Mouse (Mus musculus) heart, adult 18-20 months (tissue): ENCODE measurements at regions not wholly inside any gene's neighbourhood (a gene's known extent, or its start where the extent isn't known, plus 50 kb on each side); places are given as distances from the start of the nearest gene placed in this dataset.
A peak's percentile ranks its signal among the peaks of the same experiment; 100 is the strongest.

Source experiments
- DNase-seq, 2 experiments: peaks; one replicate each; pipeline ENCODE4 v3.0.0; 2021 to 2022; ENCODE audit warnings: mixed read lengths in 1 of 2

DNA sequence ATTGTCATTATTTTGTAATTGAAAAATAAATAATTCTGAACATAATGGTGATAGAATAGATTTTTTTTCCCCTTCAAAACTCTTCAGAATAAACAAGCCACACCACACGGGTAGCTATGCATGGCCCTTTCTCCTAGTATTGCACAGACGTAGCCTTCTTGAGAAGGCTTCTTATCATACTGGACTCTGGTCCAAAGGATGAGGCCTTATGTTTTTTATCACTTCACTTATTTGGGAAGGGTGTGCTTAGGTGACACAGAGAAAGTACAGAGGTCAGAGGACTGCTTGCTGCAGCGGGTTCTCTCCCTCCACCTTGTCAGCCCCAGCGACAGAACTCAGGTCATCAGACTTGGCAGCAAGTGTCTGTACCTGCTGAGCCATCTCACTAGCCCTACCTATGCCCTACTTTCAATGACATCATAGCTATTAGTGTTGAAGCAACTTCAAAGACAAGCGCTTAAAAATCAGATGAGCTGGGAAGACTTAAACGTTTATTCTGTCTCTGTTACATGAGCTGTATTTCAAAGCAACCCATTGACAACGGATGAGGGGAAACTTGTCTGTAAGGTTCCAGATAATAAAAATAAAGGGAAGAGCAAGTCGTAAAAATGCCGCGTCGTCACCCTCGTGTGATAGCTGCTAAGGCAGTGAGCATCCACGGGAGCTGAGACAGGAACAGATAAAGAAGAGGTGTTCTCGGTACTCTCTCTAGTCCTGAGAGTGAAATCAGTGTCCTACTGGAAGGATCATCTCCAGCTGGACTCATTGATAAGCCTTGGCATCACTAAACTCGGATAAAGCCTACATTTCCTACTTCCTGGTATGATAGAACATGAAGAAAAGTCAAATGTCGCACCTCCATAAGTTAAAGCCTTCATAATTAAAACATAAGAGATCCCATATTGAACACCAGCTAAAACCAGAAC lies 226.2 kb downstream of the Sp3 start:
- no peak for DNase-seq

DNA sequence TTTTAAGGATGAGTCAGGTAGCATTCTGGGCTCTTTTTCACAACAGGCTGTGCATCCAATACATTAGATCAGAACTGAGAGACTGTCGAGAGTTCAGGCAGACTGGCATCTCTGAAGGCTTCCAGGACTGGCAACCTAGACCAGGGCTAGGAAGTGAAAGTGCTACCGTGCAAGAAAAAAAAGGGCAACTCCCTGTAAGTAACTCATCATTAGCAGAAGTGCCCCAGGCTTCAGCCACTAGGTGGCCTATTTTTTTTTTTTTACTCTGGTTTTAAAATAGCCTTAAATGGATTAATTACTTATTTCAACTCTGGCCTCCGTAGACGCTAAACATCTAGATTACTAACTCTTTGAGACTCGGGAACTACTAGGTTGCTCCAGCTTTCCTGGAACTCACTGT lies 216.8 kb downstream of the Sp3 start:
- no peak for DNase-seq

DNA sequence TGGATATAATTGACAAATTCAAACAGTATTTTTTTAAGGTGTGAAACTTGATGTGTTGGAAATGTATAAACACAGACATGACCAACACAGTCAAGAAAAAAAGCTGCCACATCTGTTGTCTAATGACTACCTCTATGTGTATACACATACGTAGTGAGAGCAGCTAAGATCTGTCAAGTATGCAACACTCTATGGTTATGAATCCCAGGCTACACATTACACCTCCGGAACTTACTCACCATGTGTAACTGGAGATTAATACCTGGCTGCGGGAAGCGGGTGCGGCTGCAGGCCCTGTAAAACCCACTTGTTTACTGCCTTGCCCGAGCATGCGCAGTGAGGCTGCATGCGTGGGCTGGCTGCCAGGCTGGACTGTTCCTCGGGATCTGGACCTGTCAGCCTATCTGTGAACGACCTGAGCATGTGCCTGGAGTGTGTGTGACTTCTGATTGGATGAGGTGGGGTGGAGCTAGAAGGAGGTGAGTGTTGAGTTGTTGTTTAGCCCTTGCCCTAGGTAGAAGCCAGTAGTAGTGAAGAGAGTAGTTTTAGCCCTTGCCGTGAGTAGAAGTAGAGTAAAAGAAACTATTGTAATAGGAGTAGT lies 211.1 kb downstream of the Sp3 start:
- no peak for DNase-seq

DNA sequence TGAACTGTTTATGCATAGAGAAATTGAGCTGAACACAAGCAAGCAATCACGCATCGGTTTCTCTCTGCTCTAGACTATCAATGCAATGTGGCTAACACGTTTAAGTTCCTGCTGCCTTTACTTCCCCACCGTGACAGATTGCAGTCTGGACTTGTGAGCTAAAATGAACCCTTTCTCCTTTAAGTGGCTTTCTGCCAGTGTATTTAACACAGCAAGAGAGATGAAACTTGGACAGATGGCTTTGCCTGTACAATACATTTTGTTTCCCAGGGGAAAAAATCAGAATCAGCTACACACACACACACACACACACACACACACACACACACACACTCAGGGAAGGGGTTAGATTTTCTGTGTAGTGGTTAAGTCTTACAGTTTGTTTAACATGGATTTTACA lies 206.8 kb downstream of the Sp3 start:
- no peak for DNase-seq

DNA sequence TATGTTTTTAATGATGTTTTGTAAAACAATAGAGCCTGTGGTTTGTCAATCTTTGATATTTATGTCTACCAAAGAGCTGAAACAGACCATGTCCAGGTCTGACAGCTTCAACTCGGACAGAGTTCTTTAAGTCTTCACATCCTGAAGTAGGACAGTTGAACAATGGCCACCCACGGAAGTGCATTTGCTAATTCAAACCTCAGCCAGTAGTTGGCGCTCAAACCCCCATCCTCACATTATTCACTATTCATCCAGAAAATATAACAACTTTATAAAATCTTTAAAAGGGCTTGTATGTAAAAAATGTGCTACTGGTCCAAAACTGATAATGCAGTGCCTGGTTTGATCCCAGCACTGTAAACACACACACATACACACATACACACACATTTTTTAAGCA lies 202.9 kb downstream of the Sp3 start:
- peak in 1 of 2 experiments; percentile 32 for DNase-seq

DNA sequence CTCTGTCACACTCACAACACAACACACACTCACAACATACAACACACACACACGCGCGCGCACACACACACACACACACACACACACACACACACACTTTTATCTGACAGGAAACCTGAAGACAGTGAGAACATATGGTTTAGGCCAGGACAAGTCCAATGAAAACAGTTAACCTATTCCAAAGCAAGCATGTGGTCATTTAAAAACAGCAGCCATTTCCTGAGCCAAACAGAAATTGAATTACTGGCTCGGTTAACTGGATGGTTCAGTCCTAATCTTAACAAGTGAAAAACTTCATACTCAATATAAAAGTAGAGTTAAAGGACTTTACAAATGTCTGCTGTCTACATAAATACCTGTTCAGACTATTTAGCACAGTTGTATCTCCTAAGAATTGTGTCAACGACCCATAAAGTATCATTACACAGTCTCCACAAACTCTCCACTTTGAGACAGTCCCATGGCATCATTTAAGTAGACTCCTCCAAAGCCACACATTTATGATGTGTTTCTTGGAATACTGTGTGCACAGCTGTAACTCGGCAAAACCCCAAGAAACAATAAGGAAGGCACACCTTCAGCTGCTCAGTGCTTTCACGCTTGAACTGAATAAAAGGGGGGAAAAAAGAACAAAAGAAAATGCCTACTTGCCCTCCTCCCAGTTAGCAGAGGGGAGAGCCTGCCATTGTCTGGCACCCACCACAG lies 202.3 kb downstream of the Sp3 start:
- peak; percentile 12 to 22 for DNase-seq

DNA sequence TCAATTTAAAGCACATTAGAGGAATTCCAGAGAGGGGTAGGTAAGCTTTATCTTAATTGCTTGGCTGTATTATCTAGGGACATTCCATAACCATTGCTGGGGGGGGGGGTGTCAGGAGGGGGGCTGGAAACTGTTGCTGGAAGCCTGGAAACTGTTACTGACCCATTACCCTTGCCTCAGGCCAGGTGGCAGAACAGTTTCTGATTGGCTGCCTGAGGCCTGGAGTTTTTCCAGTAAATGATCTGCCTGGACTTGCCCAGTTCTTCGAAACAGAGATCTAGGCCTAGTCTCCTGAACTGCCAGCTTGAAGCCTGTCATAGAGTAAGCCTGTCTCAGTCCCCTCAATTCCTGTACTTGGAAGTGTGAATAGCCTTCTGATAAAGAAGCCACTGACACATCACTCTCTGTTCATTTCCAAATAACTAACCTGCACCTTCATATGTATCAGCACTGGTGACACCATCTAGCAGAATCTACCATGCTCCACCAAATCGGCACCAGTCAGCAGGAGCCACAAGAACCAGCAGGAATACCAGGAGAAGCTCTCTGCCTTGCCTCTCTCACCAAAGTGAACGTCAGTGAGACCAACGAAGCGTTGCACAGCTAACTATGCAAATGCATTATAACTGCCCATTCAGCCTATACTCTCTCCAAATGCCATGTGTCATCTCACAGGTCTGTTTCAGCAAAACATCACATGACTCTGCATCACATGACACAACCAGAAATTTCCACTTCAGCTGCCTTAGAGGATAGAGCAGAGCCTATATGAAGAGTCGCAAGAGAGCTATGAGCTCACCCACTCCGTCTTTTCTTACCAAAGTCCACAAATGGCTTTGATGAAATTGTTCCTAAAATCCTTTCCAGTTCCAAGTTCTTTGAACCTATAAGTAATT lies 200.7 kb downstream of the Sp3 start:
- no peak for DNase-seq

DNA sequence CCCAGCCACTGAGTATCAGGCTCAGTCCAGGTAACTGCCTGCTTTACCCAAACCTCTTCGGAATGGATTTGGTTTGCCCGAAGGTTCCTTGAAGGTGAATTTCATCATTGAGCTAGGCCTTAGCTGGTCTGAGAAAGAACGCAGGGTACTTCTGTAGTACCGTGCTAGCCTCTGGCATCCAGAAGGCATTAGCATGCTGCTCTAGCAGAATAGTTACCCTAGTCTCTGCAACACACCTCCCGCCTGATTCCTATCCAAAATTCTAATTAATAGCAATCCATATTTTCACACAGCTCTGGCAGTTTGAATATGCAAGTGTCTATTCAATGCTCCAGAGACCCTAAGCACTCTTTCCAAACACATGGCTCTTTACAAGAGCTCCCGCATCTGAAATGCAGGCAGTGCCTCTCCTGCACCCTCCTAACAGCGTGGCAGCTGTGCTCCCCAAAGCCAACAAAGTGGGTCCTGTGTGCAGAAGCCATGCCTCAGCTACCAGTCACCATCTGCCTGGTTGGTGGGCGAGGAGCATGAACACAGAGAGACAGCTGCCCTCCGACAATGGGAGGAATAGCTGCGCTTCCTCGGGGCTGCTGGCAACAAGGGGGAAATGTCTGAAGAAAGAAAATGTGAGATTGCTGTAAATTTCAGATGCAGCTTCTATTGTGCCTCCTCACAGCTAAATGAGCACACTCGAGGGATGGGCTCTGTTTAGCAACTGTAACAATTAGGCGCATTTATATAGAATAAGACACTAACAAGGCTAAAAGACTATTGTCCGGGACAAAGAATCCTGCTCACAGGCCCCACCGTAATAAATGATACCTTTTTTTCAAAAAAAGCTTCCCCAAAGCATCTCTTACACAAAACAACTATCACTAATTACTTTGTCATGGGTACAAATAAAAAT lies 198.6 kb downstream of the Sp3 start:
- no peak for DNase-seq

DNA sequence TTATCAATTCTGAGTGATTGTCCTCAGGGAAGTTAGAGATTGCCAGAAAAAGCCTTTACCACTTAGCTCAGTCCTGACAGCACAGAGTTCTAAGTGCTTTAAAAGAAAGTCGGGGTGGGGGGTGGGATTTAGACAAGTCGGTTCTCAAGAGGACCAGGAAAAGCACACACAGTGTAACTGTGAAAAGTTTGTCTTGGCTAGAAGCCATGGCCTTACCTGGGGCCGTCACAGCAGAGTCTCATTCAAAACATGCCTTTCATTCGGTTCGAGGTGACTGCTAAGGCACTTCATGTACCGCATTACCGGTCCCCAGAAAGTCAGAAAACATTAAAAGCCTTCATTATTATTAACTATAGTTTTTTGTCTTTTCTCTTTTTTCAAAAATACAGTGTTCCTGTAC lies 197.9 kb downstream of the Sp3 start:
- no peak for DNase-seq

DNA sequence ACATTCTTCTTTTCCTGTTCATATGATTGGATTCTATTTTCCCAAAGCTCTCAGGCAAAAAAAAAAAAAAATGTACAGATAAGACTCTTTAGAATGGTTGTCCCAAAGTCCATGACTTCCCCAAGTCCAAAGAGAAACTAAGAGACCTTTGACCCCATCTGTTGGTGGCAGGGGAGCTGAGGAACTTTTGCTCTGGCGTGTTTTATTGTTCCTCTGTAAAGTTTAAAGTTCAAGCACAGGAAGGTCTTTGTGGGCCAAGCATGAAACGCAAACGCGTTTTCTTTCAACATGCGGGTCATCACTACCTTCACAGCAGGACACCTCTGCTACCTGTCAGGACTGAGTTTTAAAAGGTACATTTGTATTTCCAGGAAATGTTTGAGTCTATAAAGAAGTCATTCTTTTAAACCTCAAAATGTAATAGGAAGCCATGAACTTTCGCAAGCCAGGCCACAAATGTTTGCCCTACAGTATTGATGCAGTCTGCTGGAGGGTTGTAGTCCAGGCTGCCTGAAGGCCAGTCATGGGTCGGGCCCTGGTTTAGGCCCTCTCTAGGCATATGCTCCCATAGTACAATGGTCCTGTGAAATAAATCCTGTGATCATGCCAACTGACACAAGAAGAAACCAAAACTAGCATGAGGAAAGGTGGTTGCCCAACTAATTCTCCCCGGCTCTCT lies 194.7 kb downstream of the Sp3 start:
- no peak for DNase-seq

DNA sequence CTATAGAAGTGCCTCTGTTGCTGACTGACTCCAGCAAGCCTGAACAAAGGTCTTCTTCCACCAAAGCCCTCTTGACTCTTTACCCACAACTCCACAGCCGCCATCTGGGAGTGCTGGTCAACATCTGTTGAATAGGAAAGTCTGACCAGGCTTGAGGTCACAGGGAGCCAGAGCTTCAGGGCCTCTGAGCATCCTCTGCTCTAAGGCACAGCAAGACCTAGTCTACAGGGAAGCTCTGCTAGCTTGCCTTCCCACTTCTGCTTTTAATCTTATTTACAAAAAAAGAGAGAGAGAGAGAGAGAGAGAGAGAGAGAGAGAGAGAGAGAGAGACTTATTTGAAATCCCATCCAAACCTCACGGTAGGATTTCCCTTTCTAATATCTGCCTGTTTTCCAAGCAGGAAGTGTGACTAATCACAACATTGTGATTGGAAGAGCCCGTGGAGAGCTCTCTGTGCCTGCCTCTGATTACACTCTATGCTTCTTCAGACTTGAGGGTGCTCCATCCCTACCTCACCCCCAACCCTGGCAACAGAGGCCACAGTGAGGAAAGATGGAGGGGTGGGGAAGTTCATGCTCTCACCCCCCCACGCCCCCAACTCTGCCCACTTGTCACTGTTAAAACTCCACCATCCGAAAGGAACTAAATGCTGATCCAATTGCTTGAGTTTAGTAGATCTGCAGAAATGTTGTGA lies 194.1 kb downstream of the Sp3 start:
- peak; percentile 12 to 26 for DNase-seq

DNA sequence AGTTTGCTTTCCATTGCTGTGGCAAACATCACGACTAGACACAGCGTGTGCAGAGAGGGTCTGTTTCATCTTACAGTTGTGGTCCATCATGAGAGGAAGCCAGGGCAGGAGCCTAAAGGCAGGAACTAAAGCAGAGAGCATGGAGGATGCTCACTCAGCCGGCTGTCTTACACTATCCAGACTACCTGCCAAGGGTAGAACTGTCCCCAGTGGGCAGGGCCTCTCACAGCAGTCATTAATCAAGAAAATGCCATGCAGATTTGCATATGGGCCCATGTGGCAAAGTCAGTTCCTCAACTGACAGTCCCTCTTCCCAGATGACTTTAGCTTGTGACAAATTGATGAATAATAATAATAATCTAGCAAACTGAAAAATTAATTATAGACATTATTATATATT lies 192.6 kb downstream of the Sp3 start:
- no peak for DNase-seq

DNA sequence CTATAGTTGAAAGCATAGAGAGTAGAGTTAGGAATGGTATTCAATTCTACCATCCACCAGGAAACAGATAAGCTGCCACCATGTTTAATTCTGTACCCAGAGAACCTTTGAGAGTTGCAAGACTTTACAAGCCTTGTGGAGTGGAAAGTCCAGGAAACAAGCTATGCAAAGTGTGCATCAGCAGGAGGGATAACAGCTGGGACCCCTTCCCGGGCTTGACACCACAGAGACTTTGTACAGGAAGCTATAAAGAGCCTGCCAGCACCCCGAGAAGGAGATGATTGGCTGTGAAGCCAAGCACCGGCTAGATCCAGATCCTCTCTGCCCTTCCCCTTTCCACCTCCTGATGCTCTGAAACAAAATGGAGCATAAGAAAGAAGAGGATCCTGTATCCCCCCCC lies 188.8 kb downstream of the Sp3 start:
- DNase-seq, result no peak

DNA sequence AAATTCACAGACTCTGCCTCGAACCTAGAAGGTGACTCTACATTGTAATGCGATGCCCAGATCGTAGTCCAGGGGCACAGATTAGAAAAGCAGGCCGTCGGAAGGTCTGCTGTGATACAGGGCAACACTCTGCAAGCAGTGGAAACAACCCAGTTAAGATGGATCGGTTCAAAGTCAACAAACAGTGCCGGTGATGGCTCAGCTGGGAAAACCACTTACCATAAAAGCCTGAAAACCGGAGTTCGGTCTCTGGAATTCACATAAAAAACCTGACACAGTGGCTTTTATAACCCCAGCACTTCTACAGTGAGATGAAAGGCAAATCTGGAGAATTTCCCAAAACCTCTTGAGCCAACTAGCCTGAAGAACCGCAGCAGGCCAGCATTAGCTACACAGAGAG lies 186.8 kb downstream of the Sp3 start:
- no peak for DNase-seq

DNA sequence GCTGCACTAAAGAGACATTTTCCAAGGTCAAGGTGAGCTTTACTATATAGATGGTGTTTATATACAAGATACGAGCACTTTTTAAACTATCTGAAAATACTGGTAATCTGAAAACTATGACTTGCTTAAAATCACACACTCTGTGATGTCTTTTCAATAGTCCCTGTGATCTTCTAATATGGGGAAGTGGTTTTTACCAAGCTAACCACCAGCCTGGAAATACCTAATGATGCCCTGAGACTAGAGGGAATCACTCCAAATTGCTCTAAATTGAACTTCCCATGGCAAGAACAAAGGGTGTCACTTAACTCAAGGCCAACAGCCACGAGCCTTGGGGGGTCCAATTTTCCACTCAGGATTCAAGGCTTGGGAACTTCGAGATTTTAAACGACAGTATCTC lies 185.7 kb downstream of the Sp3 start:
- no peak for DNase-seq

DNA sequence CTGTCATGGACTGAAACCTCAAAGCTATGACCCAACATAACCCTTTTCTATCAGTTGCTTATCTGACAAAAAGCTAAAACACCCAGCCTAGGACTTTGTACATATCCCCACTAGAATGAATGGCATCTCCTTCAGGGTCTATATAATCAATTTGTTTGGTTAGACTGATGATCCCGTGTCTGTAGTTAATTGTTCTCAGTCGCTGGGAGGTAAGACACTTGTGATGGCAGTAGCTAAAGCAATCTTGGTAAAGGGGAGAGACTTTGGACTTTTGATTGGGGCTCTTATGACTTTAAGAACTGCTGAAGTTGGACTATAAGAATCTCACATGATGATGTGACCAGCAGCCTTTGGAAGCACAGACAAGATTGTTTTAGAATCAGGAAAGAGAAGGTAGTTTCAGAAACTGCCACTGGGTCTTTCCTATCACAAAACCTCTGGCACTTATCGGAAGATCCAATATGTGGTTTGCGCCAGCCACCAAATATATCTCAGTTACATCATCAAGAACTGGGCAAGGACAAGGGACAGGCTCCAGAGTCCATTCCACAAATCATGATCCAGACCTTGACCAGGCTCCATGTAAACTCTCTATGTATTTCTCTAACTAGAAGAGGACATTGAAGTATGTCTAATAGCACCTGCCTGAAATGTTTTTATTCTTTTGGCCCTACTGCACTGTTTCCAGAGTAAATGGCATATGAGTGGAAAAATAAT lies 183.1 kb downstream of the Sp3 start:
- DNase-seq, result no peak

DNA sequence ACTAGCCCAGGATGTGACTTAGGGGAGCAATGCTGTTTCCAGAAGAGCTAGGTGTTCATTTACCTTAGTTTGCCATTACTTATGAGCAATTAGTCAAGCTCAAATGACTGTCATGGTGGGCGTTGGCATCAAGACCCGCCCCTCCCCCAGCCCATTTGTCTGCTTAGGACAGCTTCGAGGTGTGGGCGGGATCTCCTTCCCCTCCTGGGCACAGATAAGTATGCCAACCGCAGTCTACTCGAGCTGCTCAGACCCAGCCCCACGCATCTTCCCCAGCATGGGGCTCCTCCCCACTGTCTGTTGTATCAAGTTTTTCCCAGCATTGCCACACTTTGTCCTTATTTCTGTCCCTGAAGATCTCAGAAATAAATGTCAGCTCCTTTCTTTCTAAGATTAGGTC lies 179.6 kb downstream of the Sp3 start:
- DNase-seq, result no peak

DNA sequence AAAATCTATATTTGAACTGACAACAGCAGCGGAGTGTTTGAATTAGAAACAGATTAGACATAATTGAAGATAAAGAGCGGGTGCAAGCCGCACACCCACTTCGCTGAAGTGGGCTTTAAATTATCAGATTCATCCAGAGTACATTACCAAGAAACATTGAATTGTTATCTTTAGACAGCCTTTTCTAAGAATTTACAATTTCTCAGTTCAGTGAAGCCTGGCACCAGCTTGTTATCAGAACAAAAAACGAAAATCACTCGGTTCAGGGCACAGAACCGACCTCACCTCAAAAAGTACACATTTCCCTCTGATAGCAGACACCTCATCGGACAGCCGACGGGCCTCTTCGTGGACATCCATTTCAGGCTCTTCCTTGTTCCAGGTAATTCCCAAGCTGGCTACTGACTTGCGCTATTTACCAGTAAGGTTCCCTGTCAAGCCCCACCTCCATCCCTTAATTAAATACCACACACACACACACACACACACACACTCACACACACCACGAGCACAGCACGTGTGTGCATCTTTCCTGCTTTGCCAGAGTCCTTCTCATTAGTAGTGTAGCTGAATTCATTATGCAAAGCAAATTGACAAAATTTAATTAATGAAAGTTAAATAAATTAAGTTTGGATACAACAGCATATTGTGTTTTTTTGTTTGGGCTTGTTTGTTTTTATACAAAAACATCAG lies 166.8 kb downstream of the Sp3 start:
- no peak for DNase-seq

DNA sequence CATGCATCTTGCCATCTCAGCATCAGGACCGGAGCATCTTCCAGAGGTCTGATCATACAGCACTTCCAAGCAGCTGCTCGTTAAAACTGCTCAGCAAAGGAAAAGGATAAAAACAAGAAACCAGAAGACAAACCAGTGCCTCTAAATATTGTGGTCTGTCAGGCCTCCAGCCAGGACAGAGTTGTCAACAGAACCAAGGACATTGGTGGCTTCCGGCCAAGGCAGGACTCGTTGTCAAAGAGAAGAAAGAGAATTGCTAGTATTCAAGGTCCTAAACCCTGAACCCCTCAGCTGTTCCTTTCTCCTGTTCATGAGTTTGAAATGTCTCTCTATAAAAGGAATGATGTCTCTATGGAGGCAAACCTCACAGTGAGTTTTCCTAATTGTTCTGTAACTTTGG lies 155.0 kb downstream of the Sp3 start:
- DNase-seq, result peak; percentile 7 to 16
